Mouse (Mus musculus): ENCODE results near the gene Zfp219.
"Not testable (repeated sequence)": the region's sequence is repeated elsewhere in the genome, so short reads cannot be mapped to it uniquely, and the experiment has no call there.

Zfp219 gene

GRCm38 (mm10) chr14:52020486-52021137, at the start of gene Zfp219:
Zfp219 (minus strand) TSS chr14:52020733.
- in situ Hi-C loops (cut with MboI, MseI), result no loop called here

- in situ Hi-C loops (cut with MboI, MseI), result no loop called here
Observed at GRCm38 (mm10) chr14:52066135-52066534, 45.6 kb upstream of the Zfp219 start.

- in situ Hi-C loops (cut with MboI, MseI), result no loop called here
Observed at GRCm38 (mm10) chr14:52061798-52062197, 41.3 kb upstream of the Zfp219 start.

GRCm38 (mm10) chr14:52060800-52061199, 40.3 kb upstream of the Zfp219 start:
- in situ Hi-C loops (cut with MboI, MseI), result no loop called here

GRCm38 (mm10) chr14:52059982-52060381, 39.4 kb upstream of the Zfp219 start:
- in situ Hi-C loops (cut with MboI, MseI), result no loop called here

GRCm38 (mm10) chr14:52052720-52053119, 32.2 kb upstream of the Zfp219 start:
- in situ Hi-C loops (cut with MboI, MseI), result not testable (repeated sequence)

GRCm38 (mm10) chr14:52045966-52046565, 25.5 kb upstream of the Zfp219 start:
- in situ Hi-C loops (cut with MboI, MseI), result no loop called here

GRCm38 (mm10) chr14:52044901-52045678, 24.6 kb upstream of the Zfp219 start:
- in situ Hi-C loops (cut with MboI, MseI), result no loop called here

GRCm38 (mm10) chr14:52043446-52043845, 22.9 kb upstream of the Zfp219 start:
- in situ Hi-C loops (cut with MboI, MseI), result no loop called here

GRCm38 (mm10) chr14:52042359-52042758, 21.8 kb upstream of the Zfp219 start, which contains the start of gene Olfr221:
Olfr221 (minus strand) TSS chr14:52042459.
- in situ Hi-C loops (cut with MboI, MseI), result not testable (repeated sequence)

GRCm38 (mm10) chr14:52039332-52039731, 18.8 kb upstream of the Zfp219 start:
- in situ Hi-C loops (cut with MboI, MseI), result no loop called here

GRCm38 (mm10) chr14:52035926-52036325, 15.4 kb upstream of the Zfp219 start:
- in situ Hi-C loops (cut with MboI, MseI), result no loop called here

GRCm38 (mm10) chr14:52026342-52026741, 5.8 kb upstream of the Zfp219 start:
- in situ Hi-C loops (cut with MboI, MseI), result no loop called here

GRCm38 (mm10) chr14:52024133-52024532, 3.6 kb upstream of the Zfp219 start:
- in situ Hi-C loops (cut with MboI, MseI), result no loop called here

GRCm38 (mm10) chr14:52022709-52023459, 2.4 kb upstream of the Zfp219 start:
- in situ Hi-C loops (cut with MboI, MseI), result no loop called here

GRCm38 (mm10) chr14:52022244-52022708, 1.7 kb upstream of the Zfp219 start:
- in situ Hi-C loops (cut with MboI, MseI), result no loop called here

- in situ Hi-C loops (cut with MboI, MseI), result no loop called here
Observed at GRCm38 (mm10) chr14:52021568-52022212, 1.2 kb upstream of the Zfp219 start.

GRCm38 (mm10) chr14:52021138-52021529, 601 bp upstream of the Zfp219 start:
- in situ Hi-C loops (cut with MboI, MseI), result no loop called here

GRCm38 (mm10) chr14:52019590-52020340, 768 bp downstream of the Zfp219 start:
- in situ Hi-C loops (cut with MboI, MseI), result no loop called here

- in situ Hi-C loops (cut with MboI, MseI), result no loop called here
Observed at GRCm38 (mm10) chr14:52019051-52019589, 1.4 kb downstream of the Zfp219 start.
